Mouse (Mus musculus) left cerebral cortex, postnatal 14 days (tissue): ENCODE results near the gene Mycl. TPM values are rescaled to one million over a fixed set of nuclear protein-coding genes. Genes with fewer than 3 reads are reported as not detected.

Experiments used
- total RNA-seq, 2 experiments: library from RNA; stranded (reverse); gene quantifications; 2 replicates each; pipeline ENCODE4 v1.2.3; 2021

Mycl gene
- total RNA-seq, 2 experiments from 2014 or later: 20.6 to 23.4 TPM

Other genes starting within 250 kb of the Mycl start
- 10 to 100 TPM; 89.3 to 90.5 TPM for gene Ppt1, start 159.4 kb upstream of the Mycl start, total RNA-seq
- 100 to 1,000 TPM; 233 to 251 TPM for gene Cap1, start 109.6 kb upstream of the Mycl start, total RNA-seq
- gene Mfsd2a, start 34.5 kb upstream of the Mycl start, total RNA-seq: 10 to 100 TPM; 57.2 to 63.3 TPM
- 10 to 100 TPM; 22.8 to 22.9 TPM for gene Trit1, start 20.9 kb downstream of the Mycl start, total RNA-seq
- under 1 TPM; 0.24 to 0.40 TPM for gene Bmp8b, start 109.5 kb downstream of the Mycl start, total RNA-seq
- gene Oxct2b, start 120.6 kb downstream of the Mycl start, total RNA-seq: under 1 TPM in 1 of 2 experiments, not detected in 1; 0.30 TPM
- 10 to 100 TPM; 20.7 to 22.6 TPM for gene Ppie, start 144.3 kb downstream of the Mycl start, total RNA-seq
- 100 to 1,000 TPM; 350 to 371 TPM for gene Hpcal4, start 187.6 kb downstream of the Mycl start, total RNA-seq
- gene Nt5c1a, start 205.9 kb downstream of the Mycl start, total RNA-seq: 10 to 100 TPM; 10.1 to 11.0 TPM
- gene Heyl, start 237.9 kb downstream of the Mycl start, total RNA-seq: 1 to 10 TPM; 6.4 to 7.1 TPM